Mouse (Mus musculus): ENCODE measurements around the gene Ndufaf4. TPM values are rescaled to one million over a fixed set of nuclear protein-coding genes. Genes with fewer than 3 reads are reported as not detected.

The Ndufaf4 gene
- total and polyA plus RNA-seq, 3 experiments, result 13.9 to 54.1 (median 46.2) TPM

GRCm38 (mm10) chr4:24928926-24929325 is 31.0 kb downstream of the Ndufaf4 start:
- Histone ChIP-seq H3K79me2 (replicated peaks; ENCODE audit: control insufficient read depth, extremely low read depth, insufficient read depth, poor library complexity, severe bottlenecking) (no peaks in the 10 kb centered on the region), H3K9me3 (replicated peaks; ENCODE audit: low read length) (no peaks in the 10 kb centered on the region), H3K27me3 (replicated peaks) (no peaks in the 10 kb centered on the region), H3K27ac (ENCODE audit: insufficient read depth, low read depth) (no peak overlapping the region), H3K4me2 (ENCODE audit: insufficient read depth, low read depth, poor library complexity, severe bottlenecking) (no peak overlapping the region), H3K36me3 (replicated peaks in 1 of 2; ENCODE audit: control insufficient read depth in 1 of 2, insufficient read depth in 1 of 2, low read length in 1 of 2) (no peaks in the 10 kb centered on the region), H3K4me1 (ENCODE audit: control insufficient read depth in 1 of 2, insufficient read depth in 2 of 2) (no peaks in the 10 kb centered on the region), H3K4me3 (replicated peaks in 1 of 3; ENCODE audit: low read depth in 2 of 3, low read length in 2 of 3, poor library complexity in 1 of 3) (no peak overlapping the region), H3K9ac (ENCODE audit: insufficient read depth, low read depth) (no peak overlapping the region)
- in situ Hi-C loops (cut with MboI; ENCODE audit: low pct_ligation_motif_present, low pct_unique_long_range_greater_than_20kb, low sequenced_read_pairs), result no loop called here
- no peak for DNase-seq (ENCODE audit: extremely low read depth)
- no peak for TF ChIP-seq HCFC1 (IDR thresholded peaks at IDR 0.05; ENCODE audit: low read depth, low read length)
- TF ChIP-seq CHD1 (IDR thresholded peaks at IDR 0.05; ENCODE audit: low read depth, low read length), result no peak
- no peak for TF ChIP-seq MEF2A (IDR thresholded peaks at IDR 0.05; ENCODE audit: borderline replicate concordance, low read depth, low read length)
- no peak for TF ChIP-seq JUN (IDR thresholded peaks at IDR 0.05; ENCODE audit: insufficient read depth, low read depth, low read length)
- TF ChIP-seq CTCF (conservative IDR thresholded peaks at IDR 0.05 in 1 of 2, IDR thresholded peaks at IDR 0.05 in 1 of 2; ENCODE audit: low read depth in 2 of 2, low read length in 2 of 2), result no peak
- no peak for TF ChIP-seq MXI1 (IDR thresholded peaks at IDR 0.05; ENCODE audit: low read depth, low read length)
- TF ChIP-seq RCOR1 (conservative IDR thresholded peaks at IDR 0.05; ENCODE audit: low read depth, low read length), result no peak
- no peak for TF ChIP-seq ZC3H11A (IDR thresholded peaks at IDR 0.05; ENCODE audit: low read depth, low read length)
- dilution Hi-C loops (cut with MboI; ENCODE audit: extremely low pct_ligation_motif_present, extremely low pct_unique_long_range_greater_than_20kb, low sequenced_read_pairs), result no loop called here

GRCm38 (mm10) chr4:24942728-24943424 is 45.0 kb downstream of the Ndufaf4 start:
- dilution Hi-C loops (cut with MboI; ENCODE audit: extremely low pct_ligation_motif_present, extremely low pct_unique_long_range_greater_than_20kb, low sequenced_read_pairs), result no loop called here
- Histone ChIP-seq H3K4me1 (ENCODE audit: control insufficient read depth in 1 of 2, insufficient read depth in 2 of 2) (peaks cover 0 to 9% of the 10 kb centered on the region in 2 experiments; a peak in 1 of 4 replicates), H3K36me3 (replicated peaks in 1 of 2; ENCODE audit: control insufficient read depth in 1 of 2, insufficient read depth in 1 of 2, low read length in 1 of 2) (no peaks in the 10 kb centered on the region), H3K27me3 (replicated peaks) (no peaks in the 10 kb centered on the region), H3K9ac (ENCODE audit: insufficient read depth, low read depth) (no peak overlapping the region), H3K27ac (ENCODE audit: insufficient read depth, low read depth) (no peak overlapping the region), H3K4me3 (replicated peaks in 1 of 3; ENCODE audit: low read depth in 2 of 3, low read length in 2 of 3, poor library complexity in 1 of 3) (no peak overlapping the region), H3K79me2 (replicated peaks; ENCODE audit: control insufficient read depth, extremely low read depth, insufficient read depth, poor library complexity, severe bottlenecking) (no peaks in the 10 kb centered on the region), H3K9me3 (replicated peaks; ENCODE audit: low read length) (no peaks in the 10 kb centered on the region), H3K4me2 (ENCODE audit: insufficient read depth, low read depth, poor library complexity, severe bottlenecking) (no peak overlapping the region)
- TF ChIP-seq TCF12 (IDR thresholded peaks at IDR 0.05; ENCODE audit: low read depth, low read length) (no peak), JUND (conservative IDR thresholded peaks at IDR 0.05; ENCODE audit: low read depth, low read length) (no peak), ZMIZ1 (IDR thresholded peaks at IDR 0.05; ENCODE audit: low read depth, low read length) (no peak), NRF1 (IDR thresholded peaks at IDR 0.05; ENCODE audit: low read depth, low read length) (no peak), RAD21 (IDR thresholded peaks at IDR 0.05; ENCODE audit: low read depth, low read length) (no peak), CHD2 (IDR thresholded peaks at IDR 0.05; ENCODE audit: low read length) (no peak)
- peak; percentile 2 for DNase-seq (ENCODE audit: extremely low read depth)
- in situ Hi-C loops (cut with MboI; ENCODE audit: low pct_ligation_motif_present, low pct_unique_long_range_greater_than_20kb, low sequenced_read_pairs), result no loop called here

Other genes with a start within 250 kb of the Ndufaf4 start
- 0.38 and 0.55 TPM in 2 replicates for gene Klhl32, start 47.0 kb upstream of the Ndufaf4 start, total RNA-seq (2012; rRNA removed)
- 0.60 and 0.85 TPM in 2 replicates for gene Klhl32, start 47.0 kb upstream of the Ndufaf4 start, total RNA-seq (2014; rRNA removed)
- 0.87 and 1.1 TPM in 2 replicates for gene Klhl32, start 47.0 kb upstream of the Ndufaf4 start, polyA plus RNA-seq (2012; ENCODE audit: insufficient read length, low read depth)
- gene Gpr63, start 68.3 kb downstream of the Ndufaf4 start, total RNA-seq (2012; rRNA removed), result not detected in 2 replicates
- gene Gpr63, start 68.3 kb downstream of the Ndufaf4 start, total RNA-seq (2014; rRNA removed), result not detected in 2 replicates
- not detected in 2 replicates for gene Gpr63, start 68.3 kb downstream of the Ndufaf4 start, polyA plus RNA-seq (2012; ENCODE audit: insufficient read length, low read depth)